Mouse (Mus musculus): ENCODE measurements at regions not wholly inside any gene's neighbourhood (a gene's known extent, or its start where the extent isn't known, plus 50 kb on each side); places are given as distances from the start of the nearest gene placed in this dataset.

DNA sequence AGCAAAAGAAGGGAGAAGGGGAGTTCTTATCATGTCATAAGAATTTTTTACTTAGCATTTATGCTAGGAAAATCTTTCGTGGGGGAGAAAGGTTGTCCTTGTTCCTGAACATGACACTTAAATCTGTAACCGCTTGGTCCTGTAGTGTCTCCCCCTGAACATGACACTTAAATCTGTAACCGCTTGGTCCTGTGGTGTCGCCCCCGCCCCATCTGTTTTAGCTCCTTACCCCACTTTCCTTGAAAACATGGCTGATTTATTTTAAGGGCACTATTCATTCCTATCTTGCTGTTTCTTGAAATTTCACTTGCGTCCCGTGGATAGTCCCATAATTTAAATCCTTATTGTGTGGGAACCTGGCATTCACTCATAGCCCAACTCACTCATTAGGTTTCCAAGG is 82.2 kb downstream of the Rap2a start:
- no peak for DNase-seq (ENCODE audit: low spot score in 2 of 2)

DNA sequence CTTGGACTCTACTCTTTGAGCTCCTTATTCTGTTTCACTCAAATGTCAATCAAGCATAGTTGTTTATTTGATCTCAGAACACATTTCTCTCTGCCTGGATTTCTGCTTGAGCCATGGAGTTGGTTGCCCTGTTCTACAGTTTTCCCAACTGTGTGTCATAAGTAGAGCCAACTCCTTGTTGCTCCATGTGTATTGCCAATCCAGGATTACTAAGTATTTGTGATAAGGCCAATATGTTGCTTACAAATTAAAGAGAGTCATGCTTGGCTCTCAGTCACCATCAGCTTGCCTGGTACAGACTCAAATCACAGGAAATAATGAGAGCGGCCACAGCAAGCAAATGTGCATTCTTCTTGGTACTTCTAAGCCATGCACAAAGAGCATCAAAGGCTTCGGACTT is 82.7 kb downstream of the Rap2a start:
- no peak for DNase-seq (ENCODE audit: low spot score in 2 of 2)

DNA sequence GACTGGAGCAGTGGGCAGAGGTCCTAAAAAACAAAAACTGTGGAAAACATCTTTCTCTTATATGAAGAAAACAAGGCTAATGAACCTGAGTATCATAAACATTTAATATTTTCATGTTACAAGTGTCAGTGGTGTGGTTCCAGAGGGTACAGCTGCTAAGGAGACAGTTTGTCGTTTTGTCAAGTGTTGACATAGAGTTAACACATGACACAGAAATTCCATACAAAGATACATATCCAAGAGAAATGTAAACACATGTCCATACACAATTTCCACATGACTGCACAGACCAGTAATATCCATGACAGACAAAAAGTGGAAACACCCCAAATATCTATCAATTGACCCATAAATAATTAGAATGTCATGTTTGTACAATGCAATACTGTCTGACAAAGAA is 88.7 kb downstream of the Rap2a start:
- DNase-seq (ENCODE audit: low spot score in 2 of 2): no peak

DNA sequence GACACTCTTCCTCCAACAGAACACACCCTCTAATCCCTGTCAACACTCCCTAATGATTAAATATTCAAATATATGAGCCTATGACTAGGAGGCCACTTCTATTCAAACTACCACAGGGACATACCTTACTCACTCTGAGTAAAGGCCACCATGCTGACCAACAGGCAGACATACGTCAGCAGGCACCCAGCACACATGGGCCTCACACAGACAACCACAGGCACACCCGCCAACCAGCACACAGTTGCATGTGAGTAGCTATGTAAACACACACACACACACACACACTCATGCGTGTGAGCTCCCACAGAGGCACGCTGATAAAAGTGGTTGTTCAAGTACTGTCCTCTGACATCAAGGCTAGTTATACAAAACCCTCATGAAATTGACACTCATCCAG is 89.8 kb downstream of the Rap2a start:
- DNase-seq (ENCODE audit: low spot score in 2 of 2): no peak

DNA sequence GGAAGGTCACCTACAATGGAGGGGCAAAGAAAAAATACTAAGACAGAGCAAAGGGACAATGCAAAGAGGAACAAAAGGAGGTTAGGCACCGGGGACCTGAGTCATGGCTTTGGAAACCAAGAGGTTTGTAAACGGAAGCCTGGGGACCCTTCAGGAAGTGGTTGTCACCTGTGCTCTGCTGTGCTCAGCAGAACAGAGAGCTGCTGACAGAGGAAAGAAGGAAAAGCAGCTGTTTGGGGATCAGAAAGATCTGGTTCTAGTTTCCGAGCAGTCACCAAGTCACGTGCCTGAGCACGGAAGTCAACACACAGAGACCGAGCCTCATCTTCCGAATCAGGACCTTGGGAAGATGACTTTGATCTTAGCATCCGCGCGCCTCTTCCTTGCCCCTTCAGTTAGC is 94.0 kb downstream of the Rap2a start:
- DNase-seq (ENCODE audit: low spot score in 2 of 2): no peak

DNA sequence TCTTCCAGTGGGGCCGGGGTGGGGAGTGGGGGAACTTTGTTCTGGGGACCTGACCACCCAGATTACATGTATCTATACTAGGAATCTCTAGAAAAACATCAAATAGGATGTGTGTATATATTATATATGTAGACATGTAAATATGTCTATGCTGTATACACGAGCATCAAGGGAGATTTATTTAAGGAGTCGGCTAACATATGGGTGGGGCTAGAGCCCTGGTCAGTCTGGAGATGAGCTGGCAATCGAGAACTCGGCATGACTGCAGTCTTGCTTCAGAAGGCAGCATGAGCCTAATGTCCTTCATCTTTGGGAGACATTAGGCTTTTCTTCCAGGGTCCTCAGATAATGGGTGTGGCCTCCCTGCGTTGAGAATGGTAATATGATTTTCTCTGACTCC is 97.0 kb downstream of the Rap2a start:
- DNase-seq (ENCODE audit: low spot score in 2 of 2): no peak

DNA sequence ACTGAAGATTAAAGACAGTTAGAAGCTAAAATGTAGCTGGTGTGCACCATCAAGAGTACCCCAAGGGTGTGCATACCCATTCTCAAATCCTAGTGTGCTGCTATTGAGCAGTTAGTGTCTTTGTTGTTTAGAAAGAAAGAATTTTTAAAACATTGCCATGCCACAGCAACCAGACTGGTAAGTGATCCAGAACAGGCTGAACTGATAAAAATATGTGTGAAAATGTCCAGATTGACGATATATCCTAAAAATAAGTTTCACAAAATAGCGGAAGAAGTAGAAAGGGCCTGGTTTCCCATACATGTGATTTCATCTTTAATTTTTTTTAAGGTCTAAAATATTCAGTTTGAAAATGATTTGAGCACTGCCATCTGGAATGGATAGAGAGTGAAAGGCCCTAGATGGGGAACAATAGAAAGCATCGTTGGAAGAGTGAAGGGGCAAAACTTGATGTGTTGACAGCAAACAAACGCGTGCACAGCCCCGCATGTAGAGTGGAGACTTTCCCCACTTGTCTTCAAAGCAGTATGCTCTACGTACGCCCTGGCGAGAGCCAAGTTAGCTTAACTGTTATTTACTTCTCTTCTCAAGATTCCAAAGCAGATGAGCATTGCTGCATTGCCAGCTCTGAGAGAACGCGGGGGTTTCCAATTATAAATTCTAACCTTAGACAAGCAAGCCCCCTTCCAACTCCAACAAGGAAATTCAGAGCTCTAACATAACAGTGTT is 100.3 kb downstream of the Rap2a start:
- no peak for DNase-seq (ENCODE audit: low spot score in 2 of 2)

DNA sequence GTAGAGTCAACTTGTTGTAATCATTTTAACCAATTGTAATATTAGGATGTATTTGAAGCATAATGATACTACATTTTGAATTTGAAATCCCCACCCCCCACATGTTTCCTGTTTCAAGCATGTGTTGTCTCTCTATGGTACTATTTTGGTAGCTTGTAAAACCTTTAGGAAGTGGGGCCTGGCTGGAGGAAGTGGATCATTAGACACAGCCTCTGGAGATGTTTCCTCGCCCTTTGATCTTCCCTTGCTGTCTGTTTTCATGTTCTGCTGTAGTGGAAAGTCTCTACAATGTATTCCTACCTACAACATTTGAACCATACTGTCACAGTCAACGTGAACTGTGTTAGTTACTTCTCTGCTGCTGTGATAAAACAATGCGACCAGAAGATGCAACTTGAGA is 105.6 kb downstream of the Rap2a start:
- DNase-seq (ENCODE audit: low spot score in 2 of 2): no peak

DNA sequence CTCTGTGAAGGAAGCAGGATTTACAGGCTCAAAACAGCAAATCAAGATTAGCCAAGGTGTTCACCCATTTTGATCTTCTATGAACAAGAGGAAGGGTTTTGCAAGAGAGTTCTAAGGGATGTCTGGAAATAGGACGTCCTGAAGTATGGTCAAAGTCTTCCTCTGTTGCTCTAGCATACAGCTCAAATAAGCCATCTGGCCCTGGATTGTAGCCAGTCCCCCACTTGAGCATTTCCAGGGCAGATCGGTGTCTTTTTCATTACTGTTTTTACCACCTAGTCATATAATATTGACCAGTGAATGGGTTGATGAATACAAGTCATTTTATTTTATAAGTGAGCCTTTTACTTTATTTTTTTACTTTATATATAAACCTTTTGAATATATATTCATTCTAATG is 113.9 kb downstream of the Rap2a start:
- DNase-seq (ENCODE audit: low spot score in 2 of 2): no peak

DNA sequence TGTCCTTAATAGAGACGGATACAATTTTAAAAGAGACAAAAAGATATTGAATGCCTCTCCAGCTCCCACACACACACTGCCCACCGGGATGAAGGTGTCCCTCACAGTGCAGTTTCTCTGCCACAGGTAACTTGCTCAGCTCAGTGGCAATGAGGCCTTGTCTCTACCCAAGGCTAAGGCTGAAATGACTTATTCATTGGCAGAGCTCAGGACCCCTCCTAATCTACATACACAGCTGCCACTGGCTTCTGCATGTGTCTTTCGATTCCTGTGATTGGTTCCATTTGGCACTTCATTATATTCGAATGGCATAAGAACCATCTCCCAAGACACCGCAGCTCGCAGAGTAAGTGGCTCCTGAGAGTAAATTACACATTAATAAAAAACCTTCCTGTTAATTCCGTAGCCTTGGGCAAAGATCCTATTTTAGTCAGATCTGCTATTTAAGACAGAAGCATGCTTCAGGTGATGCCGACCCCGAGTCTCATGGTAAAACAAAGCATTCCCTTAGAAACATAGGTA is 122.2 kb downstream of the Rap2a start:
- DNase-seq (ENCODE audit: low spot score in 2 of 2): no peak

DNA sequence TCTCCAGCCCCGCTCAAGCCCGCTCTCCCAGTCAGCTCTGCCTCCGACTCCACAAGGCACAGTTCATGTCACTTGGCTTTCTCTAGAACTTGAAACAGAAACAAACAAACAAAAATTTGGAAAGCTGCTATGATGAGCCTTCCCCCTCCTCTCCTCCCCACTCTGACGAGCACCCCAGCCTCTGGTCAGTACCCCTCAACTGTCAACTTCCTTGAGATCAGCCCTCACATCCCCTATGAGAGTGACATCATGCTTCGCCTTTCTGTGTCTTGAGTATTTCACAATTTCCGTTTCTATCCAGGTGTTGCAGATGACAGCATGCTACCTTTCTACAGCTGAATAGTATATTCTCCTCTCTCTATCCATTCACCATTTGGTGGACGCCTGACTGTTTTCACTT is 123.3 kb downstream of the Rap2a start:
- DNase-seq (ENCODE audit: low spot score in 2 of 2): no peak

DNA sequence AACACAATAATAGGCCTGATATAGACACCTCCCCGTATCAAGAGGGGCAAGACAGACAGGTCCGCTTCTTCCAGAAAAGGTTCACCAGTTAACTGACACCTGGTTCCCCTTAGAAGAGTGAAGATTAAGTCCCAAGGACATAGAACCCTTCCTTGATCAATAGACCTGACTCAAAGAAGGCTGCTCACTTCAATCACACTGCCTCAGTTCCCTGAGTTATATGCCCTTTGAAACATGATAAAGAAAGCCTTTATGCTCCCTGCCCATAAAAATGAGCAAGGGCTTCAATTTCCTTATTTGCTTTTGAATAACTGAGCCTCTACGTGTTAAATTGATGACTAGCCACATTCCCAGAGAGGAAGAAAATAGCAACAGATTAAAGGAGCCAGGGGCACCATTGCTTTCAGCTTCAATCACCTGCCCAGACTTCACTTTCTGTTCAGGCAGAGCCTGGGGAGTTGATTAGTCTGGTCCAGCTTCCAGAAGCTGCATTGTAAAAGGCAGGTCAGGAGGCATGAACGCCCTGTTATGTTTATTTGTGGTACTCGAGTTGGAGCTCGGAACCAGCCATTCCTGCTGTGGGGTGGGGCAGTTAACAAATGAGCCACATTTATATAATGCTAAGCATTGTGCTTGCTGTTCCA is 125.7 kb downstream of the Rap2a start:
- no peak for DNase-seq (ENCODE audit: low spot score in 2 of 2)

DNA sequence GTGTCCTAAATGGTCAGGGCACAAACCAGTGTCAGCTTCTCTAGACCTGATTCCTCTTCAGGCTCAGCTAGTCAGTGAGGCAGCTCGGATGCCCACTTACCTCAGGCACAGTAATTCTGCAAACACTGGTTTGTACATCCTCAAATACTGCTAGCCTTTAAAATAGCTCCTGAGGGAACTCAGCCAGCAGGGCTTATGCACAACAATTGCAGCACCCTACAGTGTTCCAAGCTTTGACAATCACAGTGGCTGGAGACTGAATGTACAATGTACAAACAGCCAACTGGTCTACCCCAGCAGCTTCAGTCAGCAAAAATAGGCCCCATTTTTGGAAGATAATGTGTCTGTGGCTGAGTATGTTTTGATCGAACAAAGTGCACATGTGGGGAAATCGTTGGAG is 129.6 kb downstream of the Rap2a start:
- DNase-seq (ENCODE audit: low spot score in 2 of 2): no peak

DNA sequence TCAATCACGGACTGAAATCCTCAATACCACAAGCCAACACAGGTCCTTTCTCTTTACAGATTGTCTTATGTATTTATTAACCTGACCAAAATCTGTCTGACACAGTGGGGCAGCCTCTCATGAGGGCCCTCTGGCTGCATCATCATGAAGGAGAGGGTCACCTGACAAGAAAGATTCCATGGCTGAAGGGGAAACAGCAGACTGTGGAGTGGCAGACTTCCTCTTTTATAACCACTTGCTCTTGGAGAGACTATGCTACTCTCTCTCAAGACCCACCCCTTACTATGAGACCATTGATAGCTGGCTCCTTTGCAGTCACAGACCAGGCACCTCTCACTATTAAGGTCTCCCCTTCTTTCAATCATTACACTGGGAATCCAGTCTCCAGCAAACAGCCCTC is 133.1 kb downstream of the Rap2a start:
- no peak for DNase-seq (ENCODE audit: low spot score in 2 of 2)

DNA sequence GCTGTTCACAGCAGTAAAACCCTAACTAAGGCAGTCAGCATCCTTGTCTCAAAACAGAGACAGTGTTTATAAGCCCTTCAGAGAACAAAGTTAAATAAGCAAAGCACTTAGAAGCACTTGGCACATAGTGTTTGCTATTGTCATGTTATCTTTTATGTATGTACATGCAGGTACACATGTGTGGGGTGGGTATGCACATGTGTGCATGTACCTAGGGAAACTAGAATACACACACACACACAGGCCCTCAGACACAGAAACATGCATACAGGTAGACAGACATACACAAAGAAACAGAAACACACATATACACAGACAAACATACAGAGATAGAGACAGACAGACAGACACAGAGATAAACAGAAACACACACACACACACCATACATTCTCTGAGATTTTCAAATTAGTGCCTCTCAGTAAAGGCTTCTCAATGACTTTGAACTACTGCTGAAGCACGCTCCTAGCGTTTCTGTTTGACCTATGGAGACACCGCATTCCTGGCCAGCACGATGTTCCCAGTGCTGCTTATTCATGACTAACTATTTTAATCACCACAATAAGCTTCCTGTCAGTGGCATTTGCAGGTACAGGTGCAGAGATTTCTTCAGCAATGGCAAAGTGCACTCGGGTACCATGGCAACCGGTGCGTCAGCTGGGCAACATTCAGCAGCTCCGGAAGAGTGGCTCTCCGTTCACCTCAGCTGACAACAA is 148.1 kb downstream of the Rap2a start:
- peak in 1 of 2 experiments; percentile 4 for DNase-seq (ENCODE audit: low spot score in 2 of 2)

DNA sequence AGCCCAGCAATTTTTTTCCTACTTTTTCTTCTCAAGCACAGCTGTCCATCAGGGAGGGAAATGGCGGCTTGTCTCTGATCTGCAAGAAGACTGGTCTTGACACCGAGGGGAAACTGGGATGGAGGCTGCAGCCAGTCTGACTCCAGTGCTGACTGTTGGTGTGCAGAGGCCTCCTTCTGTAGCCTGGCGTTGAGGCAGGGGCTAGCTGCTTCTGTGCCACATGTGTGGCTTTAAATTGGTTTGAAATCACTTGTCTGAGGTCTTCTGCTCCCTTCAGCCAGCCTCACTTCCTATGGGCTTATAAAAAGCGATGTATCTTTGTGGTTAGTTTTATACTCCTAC is 148.7 kb downstream of the Rap2a start:
- no peak for DNase-seq (ENCODE audit: low spot score in 2 of 2)

DNA sequence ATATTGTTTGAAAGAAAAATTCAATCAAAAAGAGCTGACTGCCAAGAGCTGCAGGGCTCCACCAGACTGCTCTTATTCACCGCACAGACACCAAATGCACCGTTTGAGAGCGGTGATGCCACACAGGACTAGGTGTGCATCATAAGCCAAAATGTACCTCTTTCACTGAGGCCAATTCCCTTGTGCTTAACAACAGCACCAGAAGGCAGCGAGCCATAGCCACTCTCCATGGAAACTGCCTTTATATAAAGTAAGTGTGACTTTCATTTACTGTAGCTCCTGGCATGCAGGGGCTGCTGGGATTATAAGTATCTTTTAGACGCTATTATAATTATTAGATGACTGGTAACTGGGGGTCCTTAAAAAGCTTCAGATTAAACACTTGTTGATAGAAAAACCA is 154.5 kb downstream of the Rap2a start:
- DNase-seq (ENCODE audit: low spot score in 2 of 2): no peak

DNA sequence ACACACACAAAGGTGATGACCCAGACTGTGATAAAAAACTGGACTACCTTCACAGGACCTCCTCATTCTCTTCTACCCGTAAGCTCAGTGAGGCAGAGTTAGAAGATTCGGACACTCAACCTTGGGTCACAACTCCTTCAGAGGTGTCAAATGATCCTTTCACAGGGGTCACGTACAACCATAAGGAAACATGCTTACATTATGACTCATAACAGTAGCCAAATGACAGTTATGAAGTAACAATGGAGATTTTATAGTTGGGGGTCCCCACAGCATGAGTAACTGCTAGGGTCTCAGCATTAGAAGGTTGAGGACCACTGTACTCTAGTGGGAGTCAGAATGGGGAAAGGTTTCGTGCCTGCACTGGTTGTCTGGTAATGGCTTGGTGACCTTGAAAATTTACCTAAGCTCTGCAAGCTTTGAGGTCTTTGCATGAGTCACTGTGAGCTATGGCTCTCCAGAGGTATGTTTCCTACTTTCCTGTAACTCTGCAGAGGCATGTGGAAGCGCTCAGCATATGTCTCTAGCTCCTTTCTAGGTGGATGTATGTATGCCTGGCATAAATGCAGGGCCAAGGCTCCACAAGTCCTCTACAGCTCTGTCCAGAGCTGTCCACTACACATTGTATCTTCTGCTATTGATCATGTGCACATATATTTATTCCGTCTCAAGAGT is 158.6 kb downstream of the Rap2a start:
- DNase-seq (ENCODE audit: low spot score in 2 of 2): no peak

DNA sequence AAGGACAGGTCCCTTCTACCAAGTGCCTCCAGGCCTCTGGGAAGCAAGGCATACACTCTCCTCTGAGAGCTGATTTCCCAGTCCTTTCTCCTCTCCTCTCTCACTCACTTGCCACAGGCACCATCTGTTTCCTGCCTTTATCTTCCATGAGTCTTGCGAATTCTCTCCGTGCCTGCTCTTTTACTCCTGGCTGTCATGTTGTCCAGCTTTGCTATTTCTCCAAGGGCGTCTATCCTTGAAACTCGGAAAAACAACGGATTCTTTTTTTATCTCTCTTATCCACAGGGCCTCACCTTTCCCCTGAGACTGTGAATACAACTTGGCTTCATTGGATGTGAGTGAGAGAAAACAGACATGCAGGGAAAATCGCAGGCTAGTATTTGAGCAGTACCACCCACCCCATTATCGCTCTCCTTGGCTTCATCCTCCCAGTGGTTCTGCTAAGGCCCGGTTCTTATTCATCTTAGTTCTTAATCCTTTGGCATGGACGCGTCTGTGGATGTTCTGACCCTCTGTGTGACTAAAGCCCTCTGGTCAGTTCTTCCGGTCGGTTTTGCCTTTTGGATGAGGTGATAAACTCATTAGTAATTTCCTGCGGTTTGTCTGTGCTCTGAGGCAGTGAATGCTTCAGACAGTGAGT is 159.4 kb downstream of the Rap2a start:
- DNase-seq (ENCODE audit: low spot score in 2 of 2): no peak

DNA sequence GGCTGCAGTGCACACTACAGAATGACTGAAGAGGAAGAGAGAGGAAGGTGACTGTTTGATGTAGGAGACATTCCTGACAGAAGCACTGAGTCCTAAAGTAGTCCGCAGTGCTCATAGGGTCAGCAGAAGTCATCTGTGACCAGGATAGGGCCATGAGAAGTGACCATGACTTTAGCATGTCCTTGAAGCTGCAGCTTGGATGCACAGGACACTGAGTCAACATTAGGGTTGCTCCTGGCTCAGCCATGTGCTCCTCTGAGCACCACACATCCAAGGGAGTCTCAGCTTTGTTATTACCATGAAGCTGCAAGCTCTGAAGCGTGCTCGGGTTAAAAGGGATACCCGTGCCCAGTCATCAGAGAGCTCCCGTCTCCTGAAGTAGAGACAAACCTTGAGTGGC is 164.3 kb downstream of the Rap2a start:
- DNase-seq (ENCODE audit: low spot score in 2 of 2): no peak

DNA sequence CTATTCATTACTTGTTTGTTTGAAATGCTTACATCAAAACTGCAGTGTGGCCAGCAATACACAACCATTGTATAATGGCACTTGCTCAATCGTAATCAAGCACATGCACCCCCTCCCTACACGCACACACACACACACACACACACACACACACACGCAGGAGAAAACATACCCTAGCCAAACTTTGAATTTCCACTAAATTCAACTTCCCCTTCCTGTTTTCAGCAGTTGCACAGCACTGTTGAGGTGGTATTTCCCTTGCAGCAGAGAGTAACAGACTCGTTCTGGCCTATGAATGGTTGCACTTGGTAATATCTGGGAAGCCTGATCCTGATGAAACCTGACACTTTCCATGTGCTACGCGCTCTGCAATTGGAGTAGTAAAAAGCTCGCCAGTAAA is 173.8 kb downstream of the Rap2a start:
- DNase-seq (ENCODE audit: low spot score in 2 of 2): no peak

DNA sequence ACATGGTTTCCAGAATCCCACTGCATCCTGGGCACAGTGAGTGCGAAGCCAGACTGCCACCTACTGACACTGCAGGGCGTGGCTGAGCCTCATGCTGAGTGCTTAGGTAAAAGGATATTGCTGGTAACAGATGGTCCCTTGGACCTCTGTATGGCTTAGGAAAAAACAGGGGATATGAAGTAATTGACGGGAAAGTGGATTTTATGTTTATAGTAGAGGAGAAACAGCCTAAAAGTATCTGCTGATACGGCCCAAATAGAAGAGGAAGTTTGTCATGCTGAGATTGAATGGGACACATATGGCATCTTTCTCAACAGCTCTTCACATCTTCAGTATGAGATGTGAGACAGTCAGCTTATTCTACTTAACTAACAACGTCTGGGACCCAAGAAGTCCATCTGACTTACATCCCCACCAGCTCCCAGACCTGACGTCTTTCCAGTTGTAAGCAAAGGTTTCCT is 182.1 kb downstream of the Rap2a start:
- DNase-seq (ENCODE audit: low spot score in 2 of 2): peak in 1 of 2 experiments; percentile 19

Measured in cerebellum, postnatal 4 days (tissue).